In genomic region chr10:96569469-96569868, GRCm38 (mm10) we compare ENCODE assay signal across 24 mouse cellular contexts. TPM values are rescaled to one million over a fixed set of nuclear protein-coding genes. Genes with fewer than 3 reads are reported as not detected.
A peak's percentile ranks its signal among the peaks of the same experiment; 100 is the strongest.
DNase-seq lines count a peak whose midpoint lies in the region; ATAC-seq and TF ChIP-seq lines count a peak whose summit lies in the region.
"Had no signal": no experiment of that assay in that cellular context is flagged by ENCODE, and none has a peak within 500 bp of the region (broad histone marks: within the 10 kb centered on the region; RNA-seq: fewer than 3 reads in every experiment).

No protein-coding gene starts in this region.

- H3K9me3 ChIP-seq in heart, embryonic 12.5 days (replicated peaks), result peaks cover 10% of the 10 kb centered on the region; the same call in 1 of the 2 replicates
- H3K9me3 ChIP-seq: forebrain, embryonic 10.5 days; hindbrain, embryonic 15.5 days had no signal

- no peak for TF ChIP-seq POLR2A in cerebellum, adult 2 months (IDR thresholded peaks at IDR 0.05; ENCODE audit: borderline replicate concordance, insufficient read depth, low read length)

- no peak for ATAC-seq in heart, embryonic 12.5 days (ENCODE audit: insufficient number of reproducible peaks, low FRiP score)
- peak; percentile 53 for ATAC-seq in CD4-positive, CD25-positive, alpha-beta regulatory T cell, adult 4 months
- ATAC-seq: forebrain, embryonic 13.5 days; forebrain, embryonic 16.5 days; intestine, embryonic 16.5 days; Patski had no signal

- peaks cover 8% of the 10 kb centered on the region for H3K4me1 ChIP-seq in heart, embryonic 12.5 days (replicated peaks)
- no peaks in the 10 kb centered on the region for H3K4me1 ChIP-seq in cerebellum, adult 2 months (ENCODE audit: control insufficient read depth, insufficient read depth, low read length)
- H3K4me1 ChIP-seq: forebrain, embryonic 13.5 days; heart, embryonic 13.5 days had no signal

- H3K9ac ChIP-seq in heart, embryonic 12.5 days, result no peak overlapping the region
- H3K9ac ChIP-seq: forebrain, embryonic 13.5 days; heart, embryonic 13.5 days; hindbrain, embryonic 12.5 days; hindbrain, embryonic 15.5 days had no signal

- 36% methylated on average over 8 of the region's 8 CpGs for WGBS in heart, embryonic 12.5 days
- WGBS in cerebellum, adult 2 months, result 88% methylated on average over 8 of the region's 8 CpGs

- no peak for DNase-seq in heart, postnatal 4 days
- DNase-seq in induced T-regulatory cell, adult 2 months (ENCODE audit: low read depth), result peak; percentile 46
- DNase-seq in cerebellum, adult 2 months, result no peak
- no peak for DNase-seq in c-Kit-positive CD71-positive TER-119-positive erythroid progenitor cells, embryonic 14.5 days (ENCODE audit: low spot score)
- DNase-seq: adrenal gland, adult 2 months; adrenal gland, postnatal 14 days; cerebellum, adult 11-12 months; cerebellum, adult 9-10 months; cerebellum, postnatal 14 days; gastrocnemius, postnatal 25 days; heart, adult 18-20 months; heart, postnatal 14 days; kidney, adult 18-20 months had no signal

- TF ChIP-seq CTCF in cerebellum, adult 2 months (IDR thresholded peaks at IDR 0.05; ENCODE audit: borderline replicate concordance, insufficient read depth, low read depth, low read length), result no peak

- H3K27me3 ChIP-seq in heart, embryonic 12.5 days (replicated peaks), result no peaks in the 10 kb centered on the region
- no peaks in the 10 kb centered on the region for H3K27me3 ChIP-seq in cerebellum, adult 2 months (ENCODE audit: control insufficient read depth, insufficient read depth, low read length)
- H3K27me3 ChIP-seq: forebrain, embryonic 13.5 days; heart, embryonic 13.5 days; hindbrain, embryonic 12.5 days; hindbrain, embryonic 15.5 days had no signal

- H3K4me2 ChIP-seq in heart, embryonic 12.5 days, result 0 out of 2 replicates have a peak overlapping the region, but pooled peaks have one; percentile 13
- H3K4me2 ChIP-seq: forebrain, embryonic 13.5 days; heart, embryonic 13.5 days; hindbrain, embryonic 12.5 days; hindbrain, embryonic 15.5 days had no signal

- H3K27ac ChIP-seq in heart, embryonic 12.5 days (ENCODE audit: poor library complexity, severe bottlenecking), result no peak overlapping the region
- no peak overlapping the region for H3K27ac ChIP-seq in cerebellum, adult 2 months (ENCODE audit: insufficient read depth, low read length)
- H3K27ac ChIP-seq: forebrain, embryonic 10.5 days; forebrain, embryonic 13.5 days; heart, embryonic 13.5 days; hindbrain, embryonic 12.5 days; hindbrain, embryonic 15.5 days had no signal

- no peaks in the 10 kb centered on the region for H3K36me3 ChIP-seq in heart, embryonic 12.5 days
- H3K36me3 ChIP-seq: forebrain, embryonic 10.5 days; G1E; heart, embryonic 13.5 days; hindbrain, embryonic 12.5 days; hindbrain, embryonic 15.5 days had no signal

- H3K4me3 ChIP-seq in heart, embryonic 12.5 days, result no peak overlapping the region
- no peak overlapping the region for H3K4me3 ChIP-seq in cerebellum, adult 2 months (replicated peaks; ENCODE audit: insufficient read depth, low read depth, low read length)
- H3K4me3 ChIP-seq: forebrain, embryonic 10.5 days; forebrain, embryonic 13.5 days; heart, embryonic 13.5 days; hindbrain, embryonic 12.5 days; hindbrain, embryonic 15.5 days had no signal

RNA-seq across cellular contexts. Expression of gene Btg1, which starts 47.3 kb away (rescaled TPM):
- polyA plus RNA-seq in heart, embryonic 12.5 days (2016; fragmentation: Nextera tagmentation; extraction: Ambion mirVana), result 46.9 and 51.6 TPM in 2 replicates
- 10 to 100 TPM; 73.5 to 81.5 TPM for total RNA-seq in heart, postnatal 4 days (2021)
- 100 to 1,000 TPM; 220 to 247 TPM for polyA plus RNA-seq in CD4-positive, CD25-positive, alpha-beta regulatory T cell, adult 4 months (2017; shearing (Covaris generic))
- polyA plus RNA-seq in cerebellum, adult 2 months (2012; rRNA removed), result 72.7 and 87.6 TPM in 2 replicates
